Comparison of ENCODE assay signal across 10 mouse cellular contexts in genomic region chr4:42961592-42961991, GRCm38 (mm10). TPM values are rescaled to one million over a fixed set of nuclear protein-coding genes. Genes with fewer than 3 reads are reported as not detected.
DNase-seq lines count a peak whose midpoint lies in the region; ATAC-seq and TF ChIP-seq lines count a peak whose summit lies in the region.
"Had no signal": no experiment of that assay in that cellular context is flagged by ENCODE, and none has a peak within 500 bp of the region (broad histone marks: within the 10 kb centered on the region; RNA-seq: fewer than 3 reads in every experiment).

No protein-coding gene starts in this region.

- peak; percentile 64 for DNase-seq in liver
- DNase-seq in MEL (ENCODE audit: low read depth, low spot score) = peak; percentile 82
- DNase-seq in cerebellum, adult 11-12 months = peak; percentile 47
- DNase-seq in gastrocnemius, adult 2 months = peak; percentile 68
- DNase-seq in limb, embryonic 10.5 days (ENCODE audit: low spot score) = peak; percentile 53
- no peak for DNase-seq in MN1 (ENCODE audit: low spot score)

- TF ChIP-seq RAD21 in MEL (IDR thresholded peaks at IDR 0.05; ENCODE audit: low read depth, low read length) = peak; percentile 50

- H3K27me3 ChIP-seq in liver, embryonic 12.5 days (replicated peaks) = peaks cover 25% of the 10 kb centered on the region
- H3K27me3 ChIP-seq in MEL (ENCODE audit: control insufficient read depth in 1 of 2, insufficient read depth in 2 of 2, low read length in 2 of 2) = no peaks in the 10 kb centered on the region
- no peaks in the 10 kb centered on the region for H3K27me3 ChIP-seq in limb, embryonic 10.5 days (ENCODE audit: low read depth, poor library complexity, severe bottlenecking)

- no peak overlapping the region for H3K4me3 ChIP-seq in liver, embryonic 12.5 days
- no peak overlapping the region for H3K4me3 ChIP-seq in MEL (ENCODE audit: control insufficient read depth in 1 of 2, insufficient read depth in 1 of 2, low read depth in 2 of 2, low read length in 2 of 2)
- H3K4me3 ChIP-seq in gastrocnemius, adult 2 months = no peak overlapping the region
- no peak overlapping the region for H3K4me3 ChIP-seq in limb, embryonic 10.5 days
- no peak overlapping the region for H3K4me3 ChIP-seq in olfactory bulb, adult 2 months (ENCODE audit: insufficient read depth, low read depth, low read length)
- H3K4me3 ChIP-seq: megakaryocyte, embryonic 14.5 days had no signal

- intact Hi-C loops in gastrocnemius, adult 2 months (cut with DNase I) = no loop called here

- no peaks in the 10 kb centered on the region for H3K36me3 ChIP-seq in liver, embryonic 12.5 days
- H3K36me3 ChIP-seq in MEL (ENCODE audit: control insufficient read depth in 1 of 2, insufficient read depth in 2 of 2, low read length in 2 of 2) = peaks cover 0 to 4% of the 10 kb centered on the region in 2 experiments; a peak in 2 of 4 replicates
- H3K36me3 ChIP-seq in limb, embryonic 10.5 days = peaks cover 18% of the 10 kb centered on the region

- H3K27ac ChIP-seq in liver, embryonic 12.5 days = no peak overlapping the region
- no peak overlapping the region for H3K27ac ChIP-seq in MEL (ENCODE audit: control insufficient read depth, low read depth, low read length)
- H3K27ac ChIP-seq in gastrocnemius, adult 2 months = no peak overlapping the region
- no peak overlapping the region for H3K27ac ChIP-seq in limb, embryonic 10.5 days
- H3K27ac ChIP-seq in olfactory bulb, adult 2 months (ENCODE audit: insufficient read depth, low read depth, low read length) = no peak overlapping the region

- no peak overlapping the region for H3K4me2 ChIP-seq in liver, embryonic 12.5 days

- peak; percentile 72 to 87 (median 79) for TF ChIP-seq CTCF in MEL (IDR thresholded peaks at IDR 0.05 in 2 of 3, conservative IDR thresholded peaks at IDR 0.05 in 1 of 3; ENCODE audit: control insufficient read depth in 1 of 3, insufficient read depth in 1 of 3, low read depth in 2 of 3, low read length in 3 of 3, poor library complexity in 1 of 3, severe bottlenecking in 1 of 3)
- TF ChIP-seq CTCF in gastrocnemius, adult 2 months (IDR thresholded peaks at IDR 0.05) = peak; percentile 80
- peak; percentile 55; the same call in 1 of the 2 replicates for TF ChIP-seq CTCF in olfactory bulb, adult 2 months (IDR thresholded peaks at IDR 0.05; ENCODE audit: insufficient read depth, low read depth, low read length)

- H3K9me3 ChIP-seq in liver, embryonic 12.5 days (replicated peaks) = no peaks in the 10 kb centered on the region
- H3K9me3 ChIP-seq in MEL (replicated peaks; ENCODE audit: insufficient read depth, low read length) = no peaks in the 10 kb centered on the region
- H3K9me3 ChIP-seq in limb, embryonic 10.5 days (replicated peaks) = no peaks in the 10 kb centered on the region
- H3K9me3 ChIP-seq: megakaryocyte, embryonic 14.5 days had no signal

- peaks cover 4% of the 10 kb centered on the region; the same call in 1 of the 2 replicates for H3K4me1 ChIP-seq in liver, embryonic 12.5 days
- peaks cover 0 to 4% of the 10 kb centered on the region in 2 experiments; a peak in 1 of 4 replicates for H3K4me1 ChIP-seq in MEL (ENCODE audit: control insufficient read depth in 1 of 2, insufficient read depth in 2 of 2, low read length in 2 of 2)
- peaks cover 4% of the 10 kb centered on the region; the same call in 1 of the 2 replicates for H3K4me1 ChIP-seq in limb, embryonic 10.5 days
- peaks cover 27% of the 10 kb centered on the region for H3K4me1 ChIP-seq in olfactory bulb, adult 2 months (ENCODE audit: control insufficient read depth, insufficient read depth, low read length)

- no peak for ATAC-seq in liver, embryonic 12.5 days

- no peak for TF ChIP-seq POLR2A in MEL (IDR thresholded peaks at IDR 0.05; ENCODE audit: control insufficient read depth in 1 of 2, insufficient read depth in 1 of 2, low read depth in 1 of 2, low read length in 2 of 2, poor library complexity in 1 of 2)
- no peak for TF ChIP-seq POLR2A in olfactory bulb, adult 2 months (IDR thresholded peaks at IDR 0.05; ENCODE audit: insufficient read depth, low read depth, low read length)

- TF ChIP-seq EP300 in MEL (IDR thresholded peaks at IDR 0.05; ENCODE audit: low read depth in 1 of 2, low read length in 2 of 2) = no peak

- H3K9ac ChIP-seq in liver, embryonic 12.5 days = no peak overlapping the region
- no peak overlapping the region for H3K9ac ChIP-seq in MEL (ENCODE audit: control insufficient read depth, low read depth, low read length, poor library complexity, severe bottlenecking)

- 22% methylated on average over 4 of the region's 4 CpGs for WGBS in liver, embryonic 12.5 days (ENCODE audit: insufficient replicate concordance)
- 44% methylated on average over 4 of the region's 4 CpGs for WGBS in limb, embryonic 10.5 days
- 13% methylated on average over 4 of the region's 4 CpGs for WGBS in olfactory bulb, adult 2 months

- H3K79me2 ChIP-seq in MEL (ENCODE audit: control insufficient read depth, insufficient read depth, low read length, poor library complexity) = no peaks in the 10 kb centered on the region

TF ChIP-seq in MEL, 35 proteins besides CTCF, POLR2A, EP300 and RAD21:
- TF ChIP-seq SMC3 (IDR thresholded peaks at IDR 0.05; ENCODE audit: low read depth, low read length) (peak; percentile 77), NELFE (IDR thresholded peaks at IDR 0.05; ENCODE audit: low read depth, low read length) (no peak), ZC3H11A (IDR thresholded peaks at IDR 0.05; ENCODE audit: low read depth, low read length) (peak; percentile 55)

RNA-seq across cellular contexts. Expression of gene 1700022I11Rik, which starts 7.8 kb away (rescaled TPM):
- 0.20 and 0.47 TPM in 2 replicates for polyA plus RNA-seq in liver, embryonic 12.5 days (2016; fragmentation: Nextera tagmentation; extraction: Ambion mirVana)
- total RNA-seq in MEL (2012; rRNA removed) = 0.54 and 0.65 TPM in 2 replicates
- polyA plus RNA-seq in MEL (2012; ENCODE audit: insufficient read depth in 1 of 2, insufficient read length in 2 of 2, low read depth in 1 of 2, low replicate concordance in 2 of 2, missing spikeins in 1 of 2) = under 1 TPM in 1 of 2 experiments, not detected in 1; 0.39 TPM
- total RNA-seq in gastrocnemius, adult 2 months (2021) = not detected
- 0.51 and 0.87 TPM in 2 replicates for polyA plus RNA-seq in limb, embryonic 10.5 days (2016; fragmentation: Nextera tagmentation; extraction: Ambion mirVana)
- polyA plus RNA-seq in olfactory bulb, adult 2 months (2012; ENCODE audit: insufficient read depth, insufficient read length, low replicate concordance, missing spikeins) = not detected in 2 replicates
- total RNA-seq: gastrocnemius, adult 8-10 months had no signal

RNA-seq across cellular contexts. Expression of gene Dnajb5, which starts 12.0 kb away (rescaled TPM):
- polyA plus RNA-seq in liver, embryonic 12.5 days (2016; fragmentation: Nextera tagmentation; extraction: Ambion mirVana) = 0.94 and 1.2 TPM in 2 replicates
- total RNA-seq in MEL (2012; rRNA removed) = 0.73 and 1.0 TPM in 2 replicates
- 1 to 10 TPM in 1 of 2 experiments, not detected in 1; 1.8 TPM for polyA plus RNA-seq in MEL (2012; ENCODE audit: insufficient read depth in 1 of 2, insufficient read length in 2 of 2, low read depth in 1 of 2, low replicate concordance in 2 of 2, missing spikeins in 1 of 2)
- total RNA-seq in gastrocnemius, adult 2 months (2021) = 100 to 1,000 TPM; 178 to 216 TPM
- 7.0 and 8.8 TPM in 2 replicates for polyA plus RNA-seq in limb, embryonic 10.5 days (2016; fragmentation: Nextera tagmentation; extraction: Ambion mirVana)
- 176 TPM in 1 of 2 replicates, not detected in the other for polyA plus RNA-seq in olfactory bulb, adult 2 months (2012; ENCODE audit: insufficient read depth, insufficient read length, low replicate concordance, missing spikeins)

RNA-seq across cellular contexts. Expression of gene Vcp, which starts 38.7 kb away (rescaled TPM):
- 354 and 366 TPM in 2 replicates for polyA plus RNA-seq in liver, embryonic 12.5 days (2016; fragmentation: Nextera tagmentation; extraction: Ambion mirVana)
- total RNA-seq in MEL (2012; rRNA removed) = 264 and 319 TPM in 2 replicates
- 100 to 1,000 TPM; 420 to 792 TPM for polyA plus RNA-seq in MEL (2012; ENCODE audit: insufficient read depth in 1 of 2, insufficient read length in 2 of 2, low read depth in 1 of 2, low replicate concordance in 2 of 2, missing spikeins in 1 of 2)
- total RNA-seq in gastrocnemius, adult 2 months (2021) = 100 to 1,000 TPM; 229 to 272 TPM
- 650 and 691 TPM in 2 replicates for polyA plus RNA-seq in limb, embryonic 10.5 days (2016; fragmentation: Nextera tagmentation; extraction: Ambion mirVana)
- 261 and 1,669 TPM in 2 replicates for polyA plus RNA-seq in olfactory bulb, adult 2 months (2012; ENCODE audit: insufficient read depth, insufficient read length, low replicate concordance, missing spikeins)

RNA-seq across cellular contexts. Expression of gene Phf24, which starts 45.1 kb away (rescaled TPM):
- 0.18 and 0.26 TPM in 2 replicates for polyA plus RNA-seq in liver, embryonic 12.5 days (2016; fragmentation: Nextera tagmentation; extraction: Ambion mirVana)
- total RNA-seq in MEL (2012; rRNA removed) = 0.07 and 0.31 TPM in 2 replicates
- under 1 TPM in 1 of 2 experiments, not detected in 1; 0.92 TPM for polyA plus RNA-seq in MEL (2012; ENCODE audit: insufficient read depth in 1 of 2, insufficient read length in 2 of 2, low read depth in 1 of 2, low replicate concordance in 2 of 2, missing spikeins in 1 of 2)
- total RNA-seq in gastrocnemius, adult 2 months (2021) = 1 to 10 TPM in 1 of 2 experiments, under 1 TPM in 1; 0.41 to 1.3 TPM
- polyA plus RNA-seq in limb, embryonic 10.5 days (2016; fragmentation: Nextera tagmentation; extraction: Ambion mirVana) = 0.16 TPM in 1 of 2 replicates, not detected in the other
- polyA plus RNA-seq in olfactory bulb, adult 2 months (2012; ENCODE audit: insufficient read depth, insufficient read length, low replicate concordance, missing spikeins) = not detected in 2 replicates

RNA-seq across cellular contexts. Expression of gene Fancg, which starts 48.7 kb away (rescaled TPM):
- 12.3 and 13.6 TPM in 2 replicates for polyA plus RNA-seq in liver, embryonic 12.5 days (2016; fragmentation: Nextera tagmentation; extraction: Ambion mirVana)
- 10.1 and 11.4 TPM in 2 replicates for total RNA-seq in MEL (2012; rRNA removed)
- polyA plus RNA-seq in MEL (2012; ENCODE audit: insufficient read depth in 1 of 2, insufficient read length in 2 of 2, low read depth in 1 of 2, low replicate concordance in 2 of 2, missing spikeins in 1 of 2) = 10 to 100 TPM in 1 of 2 experiments, not detected in 1; 24.6 TPM
- 1 to 10 TPM in 1 of 2 experiments, under 1 TPM in 1; 0.84 to 1.2 TPM for total RNA-seq in gastrocnemius, adult 2 months (2021)
- polyA plus RNA-seq in limb, embryonic 10.5 days (2016; fragmentation: Nextera tagmentation; extraction: Ambion mirVana) = 25.5 and 26.8 TPM in 2 replicates
- polyA plus RNA-seq in olfactory bulb, adult 2 months (2012; ENCODE audit: insufficient read depth, insufficient read length, low replicate concordance, missing spikeins) = not detected in 2 replicates
